Mouse (Mus musculus) layer of hippocampus, postnatal 25 days (tissue): ENCODE measurements at regions not wholly inside any gene's neighbourhood (a gene's known extent, or its start where the extent isn't known, plus 50 kb on each side); places are given as distances from the start of the nearest gene placed in this dataset.
"Not testable (repeated sequence)": the region's sequence is repeated elsewhere in the genome, so short reads cannot be mapped to it uniquely, and the experiment has no call there.

Source experiments
- DNase-seq, 2 experiments: peaks; one replicate each; pipeline ENCODE4 v3.0.0; 2022; ENCODE audit warnings: mixed read lengths in 2 of 2, low spot score in 1 of 2; ENCODE audit errors: extremely low spot score in 1 of 2

DNA sequence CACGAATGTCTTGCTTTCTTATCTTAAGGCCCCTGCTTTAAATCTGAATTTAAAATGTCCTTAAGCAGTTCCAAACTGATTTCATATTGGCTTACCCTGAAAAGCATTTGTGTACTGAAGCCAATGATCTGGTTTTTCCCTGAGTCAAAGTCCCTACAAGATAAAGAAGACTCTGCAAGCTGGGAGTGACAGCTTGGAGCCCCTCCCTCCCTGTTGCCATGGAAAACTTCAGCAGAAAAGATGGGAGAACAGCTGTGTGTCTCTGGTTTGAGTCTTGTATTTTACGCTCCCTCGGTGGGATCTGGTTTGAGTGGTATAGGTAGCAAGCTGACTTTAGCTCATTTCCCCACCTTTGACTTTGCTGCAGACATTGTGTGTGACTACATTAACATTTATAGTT lies 146.1 kb downstream of the Rbm43 start:
- no peak for DNase-seq

DNA sequence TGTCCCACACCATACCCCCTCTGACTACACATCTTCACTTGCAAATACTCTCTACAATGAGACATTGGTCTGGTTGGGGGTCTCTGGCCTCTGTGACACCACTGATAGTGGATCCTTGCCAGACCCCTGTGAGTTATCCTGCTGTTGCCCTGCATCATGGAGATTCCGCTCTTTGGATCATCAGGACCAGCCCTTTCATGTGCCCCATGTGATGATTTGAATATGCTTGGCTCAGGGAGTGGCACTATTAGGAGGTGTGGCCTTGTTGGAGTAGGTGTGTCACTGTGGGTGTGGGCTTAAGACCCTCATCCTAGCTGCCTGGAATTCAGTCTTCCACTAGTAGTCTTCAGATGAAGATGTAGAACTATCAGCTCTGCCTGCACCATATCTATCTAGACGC lies 141.7 kb downstream of the Rbm43 start:
- DNase-seq = not testable (repeated sequence)

DNA sequence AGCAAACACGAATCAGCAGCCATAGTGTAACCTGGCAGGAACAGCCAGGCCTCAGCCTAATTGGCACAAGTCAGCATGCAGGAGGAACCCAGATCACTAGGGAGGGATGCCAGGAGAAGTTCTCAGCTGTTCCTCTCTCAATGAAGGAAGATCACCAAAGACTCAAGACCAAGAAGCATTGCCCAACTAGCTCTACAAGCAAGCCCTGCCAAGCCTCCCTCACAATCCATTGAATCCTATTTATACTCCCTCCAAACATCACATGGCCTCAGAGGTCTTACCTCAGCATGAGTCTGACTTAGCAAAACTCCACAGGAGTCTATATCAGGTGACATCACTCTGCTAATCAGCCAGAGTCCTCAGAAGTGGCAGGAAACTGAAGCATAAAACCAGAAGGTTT lies 135.1 kb downstream of the Rbm43 start:
- DNase-seq = no peak

DNA sequence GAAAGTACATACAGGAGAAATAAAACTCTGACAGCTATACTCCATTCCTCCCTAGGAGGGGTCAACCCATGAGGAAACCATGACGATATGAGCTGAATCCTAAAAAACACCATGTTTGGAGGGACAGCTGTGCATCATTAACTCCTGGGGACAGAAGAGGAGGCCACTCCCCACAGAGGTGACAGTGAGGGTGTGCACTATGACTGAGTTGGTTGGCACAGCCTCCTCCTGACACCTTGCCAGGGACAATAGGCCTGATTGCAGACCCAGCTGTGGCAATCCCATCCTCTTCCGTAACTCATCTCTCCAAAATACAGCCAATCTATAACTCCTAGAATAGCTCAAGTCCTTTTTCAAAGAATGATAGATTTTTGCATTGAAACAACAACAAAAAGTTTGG lies 112.0 kb downstream of the Rbm43 start:
- no peak for DNase-seq

DNA sequence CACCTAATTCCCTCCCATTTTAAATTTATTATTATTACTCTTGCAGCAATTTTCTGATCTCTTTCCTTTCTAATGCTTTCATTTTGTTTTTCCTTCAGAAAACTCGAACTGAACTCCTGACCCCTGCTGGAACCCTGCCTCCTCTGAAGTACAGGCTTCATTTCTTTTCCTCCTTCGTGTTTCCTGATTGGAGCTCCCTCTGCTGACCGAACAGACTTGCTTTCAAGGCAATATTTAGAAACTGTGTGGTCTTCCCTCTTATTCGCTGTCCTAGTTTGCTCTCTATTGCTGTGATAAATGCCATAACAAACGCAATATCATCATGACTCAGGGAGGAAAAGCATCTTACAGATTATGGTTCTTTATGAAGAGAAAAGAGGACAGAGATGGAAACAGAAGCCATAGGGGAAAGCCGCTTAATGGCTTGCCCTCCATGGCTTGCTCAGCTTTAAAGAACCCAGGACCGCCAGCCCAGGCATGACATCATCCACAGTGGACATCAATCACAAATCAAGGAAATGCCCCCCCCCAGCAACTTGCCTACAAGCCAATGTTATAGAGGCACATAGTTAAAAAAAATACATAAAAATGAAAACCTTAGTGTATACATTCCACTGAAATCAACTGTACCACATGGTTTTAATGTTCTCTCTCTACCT lies 104.5 kb downstream of the Rbm43 start:
- peak in 1 of 2 experiments; percentile 61 for DNase-seq

DNA sequence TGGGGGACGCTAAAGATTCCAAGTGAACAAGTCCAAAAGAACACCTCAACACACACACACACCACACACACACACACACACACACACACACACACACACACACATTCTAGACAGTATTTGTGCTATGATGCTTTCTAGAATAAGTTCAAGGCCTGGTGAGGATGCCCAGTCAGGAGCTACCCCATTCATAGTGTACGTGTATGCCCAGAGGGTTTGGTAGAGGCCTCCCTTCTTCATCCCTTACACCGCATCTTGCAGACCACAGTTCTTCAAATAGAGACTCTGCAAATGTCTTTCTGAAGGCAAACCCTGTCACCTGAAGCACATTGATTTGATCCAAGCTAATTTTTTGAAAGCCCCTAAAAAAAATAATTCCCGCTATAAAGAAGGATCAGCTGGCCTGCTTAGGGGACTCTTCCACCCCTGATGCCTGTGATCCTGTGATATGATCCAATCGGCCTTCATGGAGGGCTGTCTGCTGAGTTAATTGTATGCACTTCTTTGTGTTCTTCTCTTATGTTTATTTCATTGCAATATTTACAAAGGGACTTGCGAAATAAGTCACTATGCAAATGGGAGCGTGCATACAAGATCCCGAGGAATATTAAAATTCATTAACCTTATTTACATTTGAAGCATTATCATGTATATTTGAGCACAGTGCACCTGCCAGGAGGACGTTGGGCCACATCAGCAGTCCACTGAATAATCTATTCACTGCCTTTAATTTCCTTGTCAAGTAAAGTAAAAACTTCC lies 103.8 kb downstream of the Rbm43 start:
- DNase-seq = no peak

DNA sequence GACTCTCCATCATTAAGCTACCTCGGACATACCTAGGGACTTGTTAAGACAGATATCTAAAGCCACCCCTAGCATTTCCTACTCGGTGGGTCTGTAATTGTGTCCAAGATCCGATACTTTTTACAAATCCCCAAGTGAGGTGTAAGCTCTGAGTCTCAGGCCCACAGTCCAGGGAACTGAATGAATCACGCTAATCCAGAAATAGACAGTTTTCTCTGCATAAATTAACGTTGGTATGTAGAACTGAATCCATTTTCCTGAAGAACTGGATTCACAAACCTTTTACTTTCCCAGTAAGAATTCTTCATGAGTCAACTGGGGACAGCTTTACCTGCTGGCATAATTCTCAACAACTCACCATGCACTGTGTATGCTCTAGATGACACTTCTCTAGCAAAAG lies 97.1 kb downstream of the Rbm43 start:
- DNase-seq = no peak

DNA sequence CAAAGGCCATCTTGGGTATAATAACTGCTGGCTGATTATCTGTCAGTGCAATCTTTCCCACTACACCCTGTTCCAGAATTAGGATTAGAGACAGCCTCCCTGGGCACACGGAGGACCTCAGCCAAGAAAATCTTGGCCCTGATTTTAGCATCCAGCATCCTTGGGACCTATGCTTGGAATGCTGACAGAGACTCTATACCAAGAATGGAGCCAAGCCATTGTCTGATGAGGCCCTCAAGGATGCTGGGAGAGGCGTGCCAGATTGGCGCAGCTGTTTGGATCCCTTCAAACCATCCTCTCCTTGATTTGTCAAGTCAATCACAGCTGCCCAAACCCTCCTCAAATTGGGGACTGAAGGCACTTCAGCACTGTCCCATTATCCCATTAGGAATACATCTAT lies 94.2 kb downstream of the Rbm43 start:
- no peak for DNase-seq

DNA sequence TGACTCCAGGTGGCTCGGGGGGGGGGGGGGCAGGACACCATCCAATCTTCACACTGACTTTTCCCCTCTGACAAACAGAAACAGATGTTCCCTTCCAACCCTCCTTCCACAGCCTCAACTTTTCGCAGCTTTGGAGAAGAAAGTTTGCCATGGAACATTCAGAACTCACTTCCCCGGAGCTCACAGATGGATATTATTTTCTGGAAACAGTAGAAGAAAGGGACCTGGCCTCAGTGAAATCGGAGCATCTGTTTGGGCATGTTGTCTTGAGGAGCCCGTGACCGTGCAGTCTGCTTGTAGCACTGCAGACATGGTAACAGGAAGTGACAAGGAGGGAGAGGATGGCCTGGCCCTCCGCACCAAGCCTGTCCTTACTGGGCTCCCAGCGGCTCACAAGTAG lies 90.1 kb downstream of the Rbm43 start:
- DNase-seq = no peak

DNA sequence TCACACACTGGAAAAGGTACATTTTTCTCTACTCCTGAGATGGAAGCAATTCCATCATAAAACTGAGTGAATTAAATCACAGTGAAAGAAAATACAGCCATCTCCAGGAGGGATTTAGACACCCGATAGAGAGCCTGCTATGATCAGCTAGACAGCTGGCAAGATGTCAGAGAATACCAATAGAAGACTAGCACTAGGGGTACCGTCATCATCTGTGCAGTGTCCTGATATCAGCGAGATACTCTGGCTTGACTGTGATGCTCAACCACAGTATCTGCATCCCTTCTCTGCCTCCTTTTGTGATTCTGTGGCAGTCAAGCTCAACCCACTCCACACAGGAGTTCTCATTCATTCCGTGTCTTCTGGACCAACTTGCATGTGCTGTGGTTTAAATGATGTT lies 87.4 kb downstream of the Rbm43 start:
- DNase-seq = no peak

DNA sequence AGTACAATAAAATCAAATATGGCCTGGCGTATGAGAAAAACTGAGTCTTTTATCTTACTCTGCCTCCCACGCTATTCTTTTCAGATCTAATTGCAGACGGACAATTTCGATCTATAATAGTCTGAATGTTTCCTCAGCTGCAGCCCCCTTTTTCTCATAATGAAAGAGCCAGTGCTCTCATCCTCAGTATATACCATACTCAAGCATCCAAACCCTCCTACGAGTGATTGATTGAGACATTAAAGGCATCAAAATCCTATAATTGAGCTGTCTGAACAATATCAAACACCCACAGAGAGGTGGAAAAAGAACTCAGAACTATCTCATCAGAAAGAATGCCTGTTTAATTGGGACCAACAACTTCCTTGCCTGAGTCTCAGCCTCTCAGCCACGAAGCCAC lies 87.0 kb downstream of the Rbm43 start:
- DNase-seq = no peak

DNA sequence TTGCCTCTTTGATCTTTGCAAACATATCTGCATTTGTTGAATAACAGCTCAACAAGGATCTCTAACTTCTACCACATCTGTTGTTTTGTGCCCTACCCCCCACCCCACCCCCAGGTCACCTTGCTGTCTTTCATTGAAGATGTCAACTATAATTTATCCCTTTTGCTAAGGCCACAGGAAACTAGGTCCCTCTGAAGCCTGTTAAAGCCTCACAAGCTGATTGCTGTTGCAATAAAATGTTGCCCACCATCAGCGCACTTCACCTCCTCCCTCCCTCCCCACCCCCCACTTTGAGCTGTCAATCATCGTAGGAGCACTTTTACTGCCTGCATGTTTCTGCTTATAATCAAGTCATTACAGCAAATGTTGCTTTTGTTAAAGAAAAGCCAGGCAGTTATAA lies 86.5 kb downstream of the Rbm43 start:
- no peak for DNase-seq

DNA sequence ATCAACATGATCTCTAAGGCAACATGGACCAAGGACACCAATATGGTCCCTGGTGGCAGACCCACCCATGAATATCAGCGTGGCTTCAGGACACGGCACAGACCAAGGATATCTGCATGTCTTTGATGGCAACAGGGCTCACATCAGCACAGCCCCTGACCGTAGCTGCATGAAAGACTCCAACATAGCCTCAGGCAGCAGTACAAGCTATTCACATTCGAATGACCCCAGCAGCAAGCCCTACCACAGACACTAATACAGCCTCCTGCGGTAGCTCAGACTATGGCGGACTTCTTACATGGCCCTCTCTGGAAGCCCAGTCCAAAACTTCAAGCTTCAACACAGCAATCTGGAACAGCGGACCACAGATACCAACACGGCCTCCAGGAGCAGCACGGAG lies 84.4 kb downstream of the Rbm43 start:
- DNase-seq = no peak

DNA sequence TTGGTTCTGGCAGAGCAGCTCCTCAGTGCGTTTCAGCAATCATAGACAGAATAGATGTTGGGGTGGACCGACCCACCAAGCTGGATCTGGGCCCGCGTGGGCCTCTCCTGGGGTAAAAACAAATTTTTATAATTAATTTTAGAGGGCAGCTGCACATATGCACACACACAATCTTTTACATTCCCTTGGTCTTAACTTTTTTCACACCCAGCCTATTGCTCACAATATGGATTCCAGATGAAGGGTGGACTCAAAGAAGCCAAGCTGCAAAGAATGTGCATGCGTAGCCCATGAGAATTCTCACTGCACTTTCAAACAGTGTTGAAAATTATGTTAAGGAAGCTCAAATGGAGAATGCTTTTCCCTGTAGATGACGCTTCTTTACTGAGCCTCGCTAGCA lies 83.3 kb downstream of the Rbm43 start:
- no peak for DNase-seq

DNA sequence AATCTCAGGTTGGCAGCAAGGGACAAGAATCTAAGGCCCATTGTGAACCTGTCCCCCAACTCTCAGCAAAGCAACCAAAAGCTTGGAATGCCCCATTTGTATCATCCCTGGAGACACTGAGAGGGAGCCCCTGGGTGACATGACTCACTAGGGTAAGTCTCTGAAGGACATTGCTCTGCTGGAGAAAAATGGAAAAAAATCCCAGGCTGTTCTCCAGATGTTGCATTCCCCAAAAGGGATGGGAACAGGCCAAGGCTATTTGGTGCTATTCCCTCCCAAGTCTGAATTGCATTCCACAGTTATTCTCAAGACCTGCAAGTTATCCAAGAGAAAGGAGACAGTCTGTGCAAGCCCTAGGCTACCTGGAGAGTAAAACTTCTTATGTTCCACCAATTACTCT lies 77.7 kb downstream of the Rbm43 start:
- DNase-seq = no peak

DNA sequence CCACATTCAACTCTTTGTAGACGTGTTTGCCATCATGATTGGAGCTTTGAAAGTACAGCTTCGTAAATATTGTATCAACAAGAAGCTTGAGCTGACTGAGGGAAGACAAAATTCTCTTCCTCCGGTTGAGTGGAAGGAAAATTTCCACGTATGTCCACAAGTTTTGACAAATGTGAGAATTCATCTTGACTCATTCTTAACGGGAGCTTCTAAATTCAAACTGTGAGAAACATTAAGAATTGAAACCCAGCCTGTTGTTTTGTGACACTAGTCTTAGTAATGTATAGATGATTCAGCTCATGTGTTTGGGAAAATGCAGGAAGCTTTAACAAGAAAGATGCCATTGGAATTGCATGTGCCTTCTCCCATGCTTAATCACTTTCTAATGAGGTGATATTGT lies 68.9 kb downstream of the Rbm43 start:
- no peak for DNase-seq

DNA sequence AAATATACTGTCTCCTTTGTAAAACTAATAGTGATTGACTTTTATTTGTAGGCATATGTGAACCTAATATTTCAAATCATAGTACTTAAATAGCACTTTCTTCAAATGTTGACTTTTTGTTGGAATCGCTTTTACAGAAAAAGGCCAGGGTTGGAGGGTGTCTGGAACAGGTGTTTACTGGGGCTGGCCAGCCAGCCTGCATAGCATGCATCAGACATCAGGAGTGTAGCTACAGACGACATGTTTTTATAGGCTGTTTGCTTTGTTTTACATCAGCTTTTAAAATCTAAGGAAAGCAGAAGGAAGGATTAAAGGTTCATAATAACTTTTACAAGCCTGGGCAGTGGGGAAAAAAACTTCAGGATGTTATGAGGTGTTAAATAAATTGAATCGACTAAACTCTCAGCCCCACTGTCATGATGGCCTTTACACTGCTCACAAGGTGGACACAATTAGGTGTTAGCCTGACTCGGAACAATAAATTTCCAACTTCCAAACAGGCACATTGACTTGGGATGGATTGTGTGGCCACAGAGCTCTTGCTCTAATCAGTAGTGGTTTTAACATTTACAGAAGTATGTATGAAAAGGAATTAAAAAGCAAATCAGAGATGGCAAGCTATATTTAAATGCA lies 66.0 kb downstream of the Rbm43 start:
- no peak for DNase-seq

DNA sequence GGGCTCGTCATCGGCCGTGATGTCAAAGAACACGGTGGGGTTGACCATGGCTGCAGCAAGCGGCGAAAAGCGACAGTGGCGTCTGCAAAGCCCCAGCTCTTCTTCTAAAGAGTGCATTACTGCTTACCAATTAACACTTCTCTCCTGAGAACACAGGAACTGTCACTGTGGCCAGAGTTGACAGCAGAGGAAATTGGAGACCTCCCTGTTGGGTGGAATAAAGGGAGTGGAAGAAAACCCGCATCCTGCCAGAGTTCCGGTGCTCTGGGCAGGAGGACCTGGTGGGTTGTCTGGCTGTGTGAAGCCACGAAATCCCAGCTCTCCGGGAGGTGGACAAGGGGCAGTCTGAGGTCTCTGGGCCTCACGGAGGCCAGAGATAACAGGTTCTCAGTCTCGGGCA lies 63.4 kb downstream of the Rbm43 start:
- no peak for DNase-seq
